Mouse (Mus musculus): ENCODE measurements around the gene Tmem255b.
A peak's percentile ranks its signal among the peaks of the same experiment; 100 is the strongest.

- TF ChIP-seq CHD2 (IDR thresholded peaks at IDR 0.05; ENCODE audit: low read depth, low read length) = no peak
- no peak for TF ChIP-seq ZC3H11A (IDR thresholded peaks at IDR 0.05; ENCODE audit: borderline replicate concordance, low read depth, low read length)
- TF ChIP-seq HCFC1 (IDR thresholded peaks at IDR 0.05; ENCODE audit: borderline replicate concordance, insufficient read depth, low read length) = no peak
- 0 out of 2 replicates have a peak, but pooled peaks have one; percentile 31 for TF ChIP-seq ZNF384 (IDR thresholded peaks at IDR 0.05; ENCODE audit: low read depth, low read length)
- TF ChIP-seq MAFK (IDR thresholded peaks at IDR 0.05; ENCODE audit: insufficient read depth, low read depth, low read length) = no peak
These were observed 55.3 kb downstream of the Tmem255b start for GRCm38 (mm10) chr8:13489986-13490910.

Data from ES-E14 (cell line).